Mouse (Mus musculus): ENCODE data around the gene Mndal. TPM values are rescaled to one million over a fixed set of nuclear protein-coding genes. Genes with fewer than 3 reads are reported as not detected.
"Not testable (repeated sequence)": the region's sequence is repeated elsewhere in the genome, so short reads cannot be mapped to it uniquely, and the experiment has no call there.

Gene Mndal
- total and polyA plus RNA-seq, 3 experiments: 6.6 to 12.8 (median 12.7) TPM

DNA sequence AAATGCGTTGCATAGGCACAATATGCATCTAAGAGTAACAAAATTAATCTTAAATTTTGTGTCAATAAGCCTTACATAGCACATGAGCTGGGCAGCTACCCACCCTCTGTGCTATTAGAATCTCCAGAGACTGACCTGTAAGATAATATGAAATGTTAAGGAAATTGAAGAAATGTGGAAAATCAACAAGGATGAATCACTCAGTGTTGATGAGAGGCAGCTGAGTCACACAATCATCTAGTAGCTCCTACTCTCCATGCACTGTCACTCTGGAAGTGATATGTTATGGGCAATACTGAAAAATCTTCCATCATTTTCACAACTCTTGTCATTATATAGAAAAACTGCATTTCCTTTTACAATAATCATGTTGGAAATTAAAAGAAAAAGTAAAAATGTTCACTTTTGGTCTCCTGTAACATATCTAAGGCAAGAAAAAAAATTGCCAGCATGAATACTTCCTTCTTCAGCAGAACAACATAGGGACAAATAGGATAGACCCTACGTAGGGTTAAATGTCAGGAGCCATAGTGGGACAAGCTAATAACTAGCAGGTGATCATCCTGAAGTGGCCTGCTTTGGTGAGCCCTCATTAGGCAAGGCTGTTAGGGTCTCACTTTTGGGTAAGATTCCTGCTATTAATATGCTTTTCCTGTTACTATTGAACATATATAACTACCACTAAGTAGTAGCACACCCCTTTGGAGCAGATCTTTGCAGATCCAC lies 12.9 kb upstream of the Mndal start:
- intact Hi-C loops (cut with DNase I): no loop called here
- H3K9ac ChIP-seq (ENCODE audit: low read depth, low read length): no peak overlapping the region
- no peaks in the 10 kb centered on the region for H3K79me2 ChIP-seq (replicated peaks; ENCODE audit: control insufficient read depth, insufficient read depth, low read length)
- WGBS: 87% methylated on average over 2 of the region's 2 CpGs
- no peak for TF ChIP-seq POLR2A (IDR thresholded peaks at IDR 0.05; ENCODE audit: insufficient read depth, low read depth, low read length)
- no peak for TF ChIP-seq CTCF (IDR thresholded peaks at IDR 0.05)
- no peak for TF ChIP-seq EP300 (IDR thresholded peaks at IDR 0.05; ENCODE audit: insufficient read depth, low read depth, low read length)
- H3K4me3 ChIP-seq: no peak overlapping the region
- H3K36me3 ChIP-seq (ENCODE audit: control insufficient read depth, insufficient read depth, low read length): no peaks in the 10 kb centered on the region
- DNase-seq: no peak
- no peak overlapping the region for H3K27ac ChIP-seq
- no peaks in the 10 kb centered on the region for H3K27me3 ChIP-seq (ENCODE audit: control insufficient read depth, insufficient read depth, low read length)
- H3K4me1 ChIP-seq (ENCODE audit: control insufficient read depth, insufficient read depth, low read length): no peaks in the 10 kb centered on the region

DNA sequence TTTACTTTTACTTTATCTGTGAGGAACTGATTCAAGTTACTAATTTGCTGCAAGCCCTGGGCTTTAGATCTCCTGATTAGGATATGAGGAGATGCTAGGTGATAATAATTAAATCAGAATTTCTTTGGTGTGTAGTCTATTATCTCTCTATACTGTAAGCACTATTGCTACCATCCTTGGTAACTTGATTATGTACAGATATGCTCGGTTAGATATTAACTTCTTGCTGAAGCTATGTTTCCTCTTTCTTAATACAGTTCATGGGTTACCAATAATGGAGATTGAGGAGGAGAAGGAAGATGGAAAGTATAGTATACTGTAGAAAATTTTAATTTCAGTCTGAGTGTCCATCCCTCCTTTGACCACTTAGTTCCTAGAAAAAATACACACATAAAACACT lies 11.3 kb upstream of the Mndal start:
- no peaks in the 10 kb centered on the region for H3K27me3 ChIP-seq (ENCODE audit: control insufficient read depth, insufficient read depth, low read length)
- intact Hi-C loops (cut with DNase I): no loop called here
- DNase-seq: no peak
- H3K4me1 ChIP-seq (ENCODE audit: control insufficient read depth, insufficient read depth, low read length): no peaks in the 10 kb centered on the region
- 77% methylated on average over 1 of the region's 1 CpGs for WGBS
- H3K79me2 ChIP-seq (replicated peaks; ENCODE audit: control insufficient read depth, insufficient read depth, low read length): no peaks in the 10 kb centered on the region
- H3K36me3 ChIP-seq (ENCODE audit: control insufficient read depth, insufficient read depth, low read length): no peaks in the 10 kb centered on the region
- H3K4me3 ChIP-seq: no peak overlapping the region
- TF ChIP-seq EP300 (IDR thresholded peaks at IDR 0.05; ENCODE audit: insufficient read depth, low read depth, low read length) (no peak), POLR2A (IDR thresholded peaks at IDR 0.05; ENCODE audit: insufficient read depth, low read depth, low read length) (no peak), CTCF (IDR thresholded peaks at IDR 0.05) (no peak)
- no peak overlapping the region for H3K9ac ChIP-seq (ENCODE audit: low read depth, low read length)
- H3K27ac ChIP-seq: no peak overlapping the region

DNA sequence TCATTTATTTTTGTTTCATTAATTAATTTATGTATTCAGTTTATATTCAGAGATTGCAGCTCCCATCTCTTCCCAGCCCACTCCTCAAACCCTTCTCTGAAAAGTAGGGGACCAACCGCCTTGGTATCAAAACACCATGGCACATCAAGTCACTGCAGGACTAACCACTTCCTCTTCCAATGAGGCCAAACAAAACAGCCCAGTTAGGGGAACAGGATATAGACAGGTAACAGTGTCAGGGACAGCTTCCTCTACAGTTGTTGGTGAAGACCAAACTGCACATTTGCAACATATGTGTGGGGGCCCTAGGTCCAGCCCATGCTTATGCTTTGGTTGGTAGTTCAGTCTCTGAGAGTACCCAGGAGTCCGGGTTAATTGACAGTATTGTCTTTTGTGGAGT lies 6.8 kb upstream of the Mndal start:
- WGBS: 59% methylated on average over 2 of the region's 2 CpGs

DNA sequence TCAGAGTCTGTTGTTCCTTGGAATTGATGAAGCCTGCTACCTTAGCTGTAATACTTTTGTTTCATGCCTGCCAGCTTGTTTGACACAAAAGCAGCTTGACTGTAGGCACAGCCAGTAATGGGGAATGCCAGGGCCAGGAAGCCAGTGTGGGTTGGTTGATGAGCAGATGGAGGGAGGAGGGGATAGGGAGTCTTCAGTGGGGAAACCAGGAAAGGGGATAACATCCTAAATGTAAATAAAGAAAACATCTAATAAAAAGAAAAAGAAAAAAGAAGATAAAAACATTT lies 432 bp upstream of the Mndal start:
- H3K27ac ChIP-seq: peak overlapping the region; percentile 84
- H3K79me2 ChIP-seq (replicated peaks; ENCODE audit: control insufficient read depth, insufficient read depth, low read length); H3K27me3 ChIP-seq (ENCODE audit: control insufficient read depth, insufficient read depth, low read length); intact Hi-C loops (cut with DNase I); H3K36me3 ChIP-seq (ENCODE audit: control insufficient read depth, insufficient read depth, low read length); H3K4me1 ChIP-seq (ENCODE audit: control insufficient read depth, insufficient read depth, low read length): not testable (repeated sequence)
- peak overlapping the region; percentile 63 for H3K9ac ChIP-seq (ENCODE audit: low read depth, low read length)
- peak overlapping the region; percentile 10; the same call in 1 of the 2 replicates for H3K4me3 ChIP-seq
- peak in 1 of 2 experiments; percentile 34 for DNase-seq

More for the DNA sequence above, 6.8 kb upstream of the Mndal start:
- H3K27ac ChIP-seq; H3K79me2 ChIP-seq (replicated peaks; ENCODE audit: control insufficient read depth, insufficient read depth, low read length); intact Hi-C loops (cut with DNase I); H3K27me3 ChIP-seq (ENCODE audit: control insufficient read depth, insufficient read depth, low read length); H3K4me3 ChIP-seq; H3K9ac ChIP-seq (ENCODE audit: low read depth, low read length); DNase-seq; H3K4me1 ChIP-seq (ENCODE audit: control insufficient read depth, insufficient read depth, low read length); H3K36me3 ChIP-seq (ENCODE audit: control insufficient read depth, insufficient read depth, low read length): not testable (repeated sequence)

DNA sequence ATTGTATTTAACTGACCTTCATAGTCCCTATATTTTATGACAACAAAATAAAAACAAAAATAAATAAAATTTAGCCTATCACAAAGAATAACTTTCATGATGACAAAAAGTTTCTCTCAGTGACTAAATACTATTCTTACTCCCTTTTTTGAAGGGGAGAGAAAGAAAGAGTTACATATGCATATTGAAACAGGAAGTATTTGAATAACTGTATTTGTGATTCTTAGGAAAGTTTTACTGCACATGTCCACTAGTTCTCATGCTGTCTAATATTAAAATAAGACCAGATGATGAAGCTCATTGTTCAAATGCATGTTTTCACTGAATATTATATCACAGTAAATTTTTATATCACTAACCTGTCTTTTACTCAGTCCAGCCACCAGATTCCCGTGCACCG lies 769 bp downstream of the Mndal start:
- intact Hi-C loops (cut with DNase I); DNase-seq; H3K27me3 ChIP-seq (ENCODE audit: control insufficient read depth, insufficient read depth, low read length); H3K4me1 ChIP-seq (ENCODE audit: control insufficient read depth, insufficient read depth, low read length); H3K36me3 ChIP-seq (ENCODE audit: control insufficient read depth, insufficient read depth, low read length); H3K79me2 ChIP-seq (replicated peaks; ENCODE audit: control insufficient read depth, insufficient read depth, low read length); H3K9ac ChIP-seq (ENCODE audit: low read depth, low read length): not testable (repeated sequence)
- 50% methylated on average over 2 of the region's 2 CpGs for WGBS
- peak overlapping the region; percentile 84 for H3K27ac ChIP-seq
- H3K4me3 ChIP-seq: peak overlapping the region; percentile 54

DNA sequence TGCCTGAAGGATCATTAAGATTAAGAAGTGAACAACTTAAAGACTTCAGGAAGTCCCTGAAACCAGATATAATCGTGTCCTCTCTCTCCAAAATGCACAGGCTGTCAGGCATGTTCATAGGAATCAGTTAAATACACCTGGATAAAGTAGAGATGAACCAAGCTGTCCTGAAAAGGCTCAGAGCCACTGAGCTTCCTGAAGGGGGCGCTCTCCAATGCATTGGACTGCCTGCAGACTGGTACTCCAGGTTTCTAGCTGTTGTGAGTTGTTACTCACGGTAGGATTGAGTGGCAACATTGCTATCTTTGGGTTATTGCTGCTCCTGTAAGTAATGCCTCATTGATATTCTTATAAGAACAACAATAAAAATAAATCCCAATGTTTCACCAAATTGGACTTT lies 23.0 kb downstream of the Mndal start:
- H3K4me3 ChIP-seq; H3K9ac ChIP-seq (ENCODE audit: low read depth, low read length); intact Hi-C loops (cut with DNase I); H3K27ac ChIP-seq; H3K79me2 ChIP-seq (replicated peaks; ENCODE audit: control insufficient read depth, insufficient read depth, low read length); DNase-seq; H3K4me1 ChIP-seq (ENCODE audit: control insufficient read depth, insufficient read depth, low read length); H3K36me3 ChIP-seq (ENCODE audit: control insufficient read depth, insufficient read depth, low read length); H3K27me3 ChIP-seq (ENCODE audit: control insufficient read depth, insufficient read depth, low read length): not testable (repeated sequence)
- WGBS: 57% methylated on average over 3 of the region's 3 CpGs

DNA sequence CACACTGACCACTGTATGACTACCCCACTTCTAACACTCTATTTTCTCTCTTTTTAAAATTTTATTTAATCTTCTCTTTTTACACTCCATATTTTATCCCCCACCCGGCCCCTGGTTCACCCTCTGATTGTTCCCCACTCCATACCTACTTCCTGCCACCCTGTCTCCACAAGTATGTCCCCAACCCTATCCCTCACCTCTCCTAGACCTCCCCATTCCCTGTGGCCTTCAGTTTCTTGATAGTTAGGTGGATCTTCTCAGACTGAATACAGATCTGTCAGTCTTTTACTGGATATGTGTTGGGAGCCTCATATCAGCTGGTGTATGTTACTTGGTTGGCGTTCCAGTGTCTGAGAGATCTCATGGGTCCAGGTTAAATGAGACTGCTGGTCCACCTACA lies 27.7 kb downstream of the Mndal start:
- no peak overlapping the region for H3K4me3 ChIP-seq
- DNase-seq: no peak
- H3K4me1 ChIP-seq (ENCODE audit: control insufficient read depth, insufficient read depth, low read length): no peaks in the 10 kb centered on the region
- intact Hi-C loops (cut with DNase I): no loop called here
- no peaks in the 10 kb centered on the region for H3K27me3 ChIP-seq (ENCODE audit: control insufficient read depth, insufficient read depth, low read length)
- no peak overlapping the region for H3K9ac ChIP-seq (ENCODE audit: low read depth, low read length)
- H3K27ac ChIP-seq: no peak overlapping the region
- no peaks in the 10 kb centered on the region for H3K36me3 ChIP-seq (ENCODE audit: control insufficient read depth, insufficient read depth, low read length)
- WGBS: 72% methylated on average over 2 of the region's 2 CpGs
- TF ChIP-seq EP300 (IDR thresholded peaks at IDR 0.05; ENCODE audit: insufficient read depth, low read depth, low read length): no peak
- TF ChIP-seq POLR2A (IDR thresholded peaks at IDR 0.05; ENCODE audit: insufficient read depth, low read depth, low read length): no peak
- H3K79me2 ChIP-seq (replicated peaks; ENCODE audit: control insufficient read depth, insufficient read depth, low read length): no peaks in the 10 kb centered on the region

DNA sequence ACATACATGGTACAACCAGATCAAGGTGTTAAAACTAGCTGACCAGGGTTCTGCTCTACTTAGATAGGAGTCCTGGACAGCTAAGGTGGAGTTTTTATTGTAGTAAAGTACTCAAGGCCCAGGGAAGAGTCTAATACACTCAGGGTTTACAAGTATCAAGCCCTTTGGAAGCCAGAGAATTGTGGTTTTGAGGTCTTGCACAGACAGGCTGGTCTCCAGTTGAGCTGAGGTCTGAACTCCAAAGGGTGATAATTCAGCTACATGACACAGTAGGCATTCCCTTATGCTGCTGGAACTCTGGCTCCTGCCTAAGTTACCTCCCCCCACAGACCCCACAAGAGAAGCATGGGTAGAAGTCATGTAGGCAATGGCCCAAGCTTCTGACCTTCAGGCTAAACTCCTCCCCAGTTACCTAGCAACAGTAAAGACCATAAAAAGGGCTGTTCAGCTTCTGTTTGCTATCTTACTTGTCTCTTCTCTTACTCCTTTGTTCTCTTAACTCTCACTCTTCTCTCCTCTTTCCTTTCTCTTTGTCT lies 29.0 kb downstream of the Mndal start:
- H3K27me3 ChIP-seq (ENCODE audit: control insufficient read depth, insufficient read depth, low read length); H3K4me3 ChIP-seq; H3K9ac ChIP-seq (ENCODE audit: low read depth, low read length); H3K4me1 ChIP-seq (ENCODE audit: control insufficient read depth, insufficient read depth, low read length); H3K79me2 ChIP-seq (replicated peaks; ENCODE audit: control insufficient read depth, insufficient read depth, low read length); intact Hi-C loops (cut with DNase I); H3K36me3 ChIP-seq (ENCODE audit: control insufficient read depth, insufficient read depth, low read length): not testable (repeated sequence)
- DNase-seq: peak in 1 of 2 experiments; percentile 10
- peak overlapping the region; percentile 59 for H3K27ac ChIP-seq

Measured in heart, adult 2 months (tissue).